Mouse (Mus musculus) thymus, postnatal 36 days (tissue): ENCODE data around the gene Elovl5.

Experiments
- DNase-seq, 2 experiments: peaks; one replicate each; pipeline ENCODE4 v3.0.0; 2022; ENCODE audit warnings: mixed read lengths in 2 of 2

The Elovl5 gene

GRCm38 (mm10) chr9:77917074-77917621 is at the start of gene Elovl5:
TSS of gene Elovl5 (plus strand) at chr9:77917364.
- DNase-seq = peak; percentile 96 to 97

DNA sequence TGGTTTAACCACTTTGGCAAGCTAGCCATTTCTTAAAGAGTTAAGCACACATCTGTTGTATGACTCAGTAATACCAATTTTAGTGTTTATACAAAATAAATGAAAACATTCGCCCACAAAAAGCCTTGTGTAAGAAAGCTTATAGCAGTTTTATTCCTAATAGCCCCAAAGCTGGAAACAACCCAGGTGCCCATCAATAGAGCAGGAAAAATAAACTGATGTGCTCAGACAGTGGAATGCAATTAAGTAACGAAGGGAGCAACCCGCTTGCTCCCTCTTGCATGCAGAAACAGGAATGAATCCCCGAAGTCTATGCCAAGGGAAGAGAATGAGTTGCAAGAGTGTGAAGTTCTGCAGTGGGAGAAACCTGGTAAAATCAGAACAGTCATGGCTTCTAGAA is 25.7 kb upstream of the Elovl5 start:
- no peak for DNase-seq

GRCm38 (mm10) chr9:77898551-77898950 is 18.6 kb upstream of the Elovl5 start:
- DNase-seq = no peak

- DNase-seq = no peak
Measured at GRCm38 (mm10) chr9:77904133-77904532, 13.0 kb upstream of the Elovl5 start.

DNA sequence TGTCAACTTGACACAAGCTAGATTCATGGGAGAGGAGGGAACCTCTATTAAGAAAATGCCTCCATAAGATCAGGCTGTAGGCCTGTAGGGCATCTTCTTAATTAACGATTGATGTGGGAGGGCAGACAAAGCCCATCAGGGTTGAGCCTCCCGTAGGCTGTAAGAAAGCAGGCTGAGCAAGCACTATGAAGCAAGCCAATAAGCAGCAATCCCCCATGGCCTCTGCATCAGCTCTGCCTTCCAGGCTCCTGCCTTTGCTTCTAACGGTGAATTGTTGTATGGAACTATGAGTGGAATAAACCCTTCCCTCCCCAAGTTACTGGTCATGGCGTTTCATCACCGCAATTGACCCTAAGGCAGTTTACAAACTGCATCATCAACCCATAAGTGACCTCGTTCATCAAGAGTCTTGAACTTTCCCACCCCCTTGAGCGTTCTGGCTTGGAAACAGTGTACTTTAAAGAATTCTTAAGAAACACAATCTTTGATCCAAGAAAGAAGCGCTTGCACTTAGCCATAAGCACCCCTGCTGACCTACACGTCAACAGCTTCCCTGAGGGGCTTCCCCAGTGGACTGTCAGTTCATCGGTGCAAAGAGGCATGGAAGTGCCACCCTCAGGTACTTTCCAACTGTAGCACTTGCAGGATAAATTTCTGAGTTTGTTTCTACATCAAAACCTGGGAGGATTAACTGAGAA is 7.4 kb upstream of the Elovl5 start:
- DNase-seq = no peak

GRCm38 (mm10) chr9:77910270-77911240 is 6.6 kb upstream of the Elovl5 start:
- peak; percentile 88 to 93 for DNase-seq

GRCm38 (mm10) chr9:77911508-77912229 is 5.5 kb upstream of the Elovl5 start:
- no peak for DNase-seq

GRCm38 (mm10) chr9:77912246-77912645 is 4.9 kb upstream of the Elovl5 start:
- DNase-seq = no peak

GRCm38 (mm10) chr9:77914616-77915015 is 2.5 kb upstream of the Elovl5 start:
- no peak for DNase-seq

GRCm38 (mm10) chr9:77915791-77916190 is 1.4 kb upstream of the Elovl5 start:
- DNase-seq = no peak

GRCm38 (mm10) chr9:77917622-77918131 is 513 bp downstream of the Elovl5 start:
- DNase-seq = no peak

- DNase-seq = peak; percentile 39 to 45
Measured at GRCm38 (mm10) chr9:77918211-77918610, 1.0 kb downstream of the Elovl5 start.

- DNase-seq = no peak
Measured at GRCm38 (mm10) chr9:77918961-77919670, 2.0 kb downstream of the Elovl5 start.

DNA sequence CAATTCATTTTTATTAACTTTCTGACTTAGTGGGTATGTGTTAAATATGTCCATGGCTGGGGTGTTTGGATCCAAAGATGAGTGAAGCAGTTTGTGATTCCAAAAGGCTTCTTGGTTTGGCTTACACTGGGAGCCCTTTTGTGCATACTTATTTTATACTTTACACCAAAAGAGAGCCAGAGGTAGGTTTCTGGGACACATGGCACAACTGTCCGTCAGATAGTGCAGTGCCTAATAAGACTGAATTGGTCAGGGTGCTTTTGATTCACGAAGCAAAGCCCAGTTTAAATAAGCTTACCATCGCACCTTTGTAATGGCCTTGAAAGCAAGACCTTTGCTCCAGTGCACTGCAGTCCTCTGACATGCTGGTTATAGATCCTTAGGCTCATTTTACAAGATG is 3.3 kb downstream of the Elovl5 start:
- no peak for DNase-seq

DNA sequence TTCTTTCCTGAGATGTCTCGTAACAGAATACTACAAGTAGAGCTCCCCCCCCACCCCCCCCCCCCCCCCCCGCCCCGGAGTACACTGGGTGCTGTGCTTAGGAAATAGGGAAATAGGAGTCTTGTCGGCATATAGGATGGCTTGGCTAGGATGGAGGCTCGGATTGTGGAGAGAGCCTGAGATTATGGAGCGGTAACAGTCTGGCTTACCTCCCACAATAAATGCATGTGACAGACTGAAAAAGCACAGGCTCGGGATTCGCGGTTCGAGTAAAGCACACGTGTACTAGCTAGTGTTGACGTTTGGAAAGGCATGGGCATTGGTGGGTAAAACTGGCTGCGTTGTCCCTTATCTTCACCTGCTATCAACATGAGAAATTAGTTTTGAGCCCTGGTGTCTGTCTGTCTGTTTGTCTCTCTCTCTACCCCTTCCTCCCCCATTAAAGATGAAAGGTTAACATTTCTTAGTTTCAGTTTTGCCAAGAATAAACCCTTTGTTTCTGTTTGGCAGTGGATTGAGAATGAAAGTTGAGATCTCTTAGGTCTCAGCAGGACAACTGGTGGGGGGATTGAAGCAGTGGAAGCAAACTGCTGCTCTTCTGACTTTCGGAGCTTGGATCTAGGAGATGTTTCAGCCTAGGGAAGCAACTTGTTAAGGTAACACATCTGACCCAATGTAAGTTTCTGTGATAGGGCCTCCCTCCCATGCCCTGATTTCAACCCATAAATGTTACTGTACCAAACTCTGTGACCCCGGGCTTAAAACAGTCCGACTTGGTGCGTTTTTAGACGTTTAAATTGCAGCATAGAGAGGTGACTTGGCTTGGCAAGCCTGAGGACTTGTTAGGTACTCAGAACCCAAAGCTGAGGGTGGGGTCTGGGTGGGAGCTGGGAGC is 4.4 kb downstream of the Elovl5 start:
- no peak for DNase-seq

- DNase-seq = no peak
Measured at GRCm38 (mm10) chr9:77923774-77924173, 6.6 kb downstream of the Elovl5 start.

- no peak for DNase-seq
Measured at GRCm38 (mm10) chr9:77924199-77924598, 7.0 kb downstream of the Elovl5 start.

DNA sequence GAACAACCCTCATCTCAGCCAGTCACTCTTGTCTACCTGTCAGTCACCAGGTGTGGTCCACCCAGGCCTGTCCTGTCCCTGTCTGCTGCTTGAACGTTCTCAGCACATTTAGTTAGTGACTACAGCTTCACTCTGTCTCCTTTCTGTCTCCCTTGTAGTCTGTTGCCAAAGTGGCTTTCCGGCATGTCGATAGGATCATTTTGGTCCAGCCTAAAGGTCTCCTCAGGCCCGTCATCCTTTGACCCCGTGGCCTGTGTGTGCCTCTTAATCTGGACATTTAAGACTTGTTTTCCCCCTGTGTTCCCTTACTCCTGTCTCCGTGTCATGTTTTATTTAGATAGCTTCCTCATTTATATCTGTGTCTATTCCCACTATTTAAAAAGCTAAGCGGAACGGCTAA is 9.0 kb downstream of the Elovl5 start:
- DNase-seq = no peak

DNA sequence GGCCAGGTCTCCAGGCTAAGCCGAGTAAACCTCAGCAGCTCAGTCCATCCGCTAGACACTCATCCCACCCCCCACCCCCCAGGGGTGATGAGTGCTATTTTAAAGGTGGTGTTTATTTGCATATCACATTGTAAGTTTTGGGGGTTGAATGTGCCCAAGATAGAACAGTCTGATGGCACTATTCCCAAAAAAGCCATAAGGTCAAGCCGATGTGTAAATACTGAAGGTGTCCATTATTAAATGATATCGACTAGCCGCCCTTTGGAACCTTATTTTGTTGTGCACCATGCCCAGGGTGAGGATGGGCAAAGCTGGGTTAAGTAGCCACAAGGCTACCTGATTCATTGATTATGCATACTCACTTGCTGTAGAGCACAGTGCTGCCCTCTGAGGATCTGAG is 9.7 kb downstream of the Elovl5 start:
- DNase-seq = no peak

- DNase-seq = no peak
Measured at GRCm38 (mm10) chr9:77927431-77927830, 10.3 kb downstream of the Elovl5 start.

GRCm38 (mm10) chr9:77928769-77929168 is 11.6 kb downstream of the Elovl5 start:
- DNase-seq = no peak
